ENCODE assay signal across 20 mouse cellular contexts in genomic region chr2:143709979-143710378, GRCm38 (mm10).
DNase-seq lines count a peak whose midpoint lies in the region; ATAC-seq and TF ChIP-seq lines count a peak whose summit lies in the region.
"Had no signal": no experiment of that assay in that cellular context is flagged by ENCODE, and none has a peak within 500 bp of the region (broad histone marks: within the 10 kb centered on the region; RNA-seq: fewer than 3 reads in every experiment).

No protein-coding gene starts in this region.

- H3K4me3 ChIP-seq in heart, adult 2 months: no peak overlapping the region
- H3K4me3 ChIP-seq in left cerebral cortex, adult 2 months: no peak overlapping the region
- no peak overlapping the region for H3K4me3 ChIP-seq in limb, embryonic 15.5 days
- no peak overlapping the region for H3K4me3 ChIP-seq in midbrain, embryonic 15.5 days
- H3K4me3 ChIP-seq: embryonic facial prominence, embryonic 10.5 days; embryonic facial prominence, embryonic 12.5 days; forebrain, embryonic 13.5 days; forebrain, embryonic 15.5 days had no signal

- H3K36me3 ChIP-seq in heart, adult 2 months (ENCODE audit: control insufficient read depth, insufficient read depth, low read length): no peaks in the 10 kb centered on the region
- no peaks in the 10 kb centered on the region for H3K36me3 ChIP-seq in limb, embryonic 15.5 days
- no peaks in the 10 kb centered on the region for H3K36me3 ChIP-seq in midbrain, embryonic 15.5 days (replicated peaks)
- H3K36me3 ChIP-seq: embryonic facial prominence, embryonic 10.5 days; embryonic facial prominence, embryonic 12.5 days; forebrain, embryonic 15.5 days; G1E had no signal

- H3K27ac ChIP-seq in heart, adult 2 months: no peak overlapping the region
- peak overlapping the region; percentile 59; the same call in 1 of the 2 replicates for H3K27ac ChIP-seq in left cerebral cortex, adult 2 months
- H3K27ac ChIP-seq in limb, embryonic 15.5 days: 0 out of 2 replicates have a peak overlapping the region, but pooled peaks have one; percentile 22
- H3K27ac ChIP-seq in midbrain, embryonic 15.5 days: no peak overlapping the region
- H3K27ac ChIP-seq: embryonic facial prominence, embryonic 10.5 days; embryonic facial prominence, embryonic 12.5 days; forebrain, embryonic 13.5 days; forebrain, embryonic 15.5 days had no signal

- no peak overlapping the region for H3K4me2 ChIP-seq in limb, embryonic 15.5 days
- no peak overlapping the region for H3K4me2 ChIP-seq in midbrain, embryonic 15.5 days
- H3K4me2 ChIP-seq: embryonic facial prominence, embryonic 12.5 days; forebrain, embryonic 13.5 days; forebrain, embryonic 15.5 days had no signal

- ATAC-seq in limb, embryonic 15.5 days (ENCODE audit: insufficient number of reproducible peaks, low FRiP score, low TSS enrichment, low read depth): 0 out of 2 replicates have a peak, but pooled peaks have one; percentile 33
- no peak for ATAC-seq in midbrain, embryonic 15.5 days (replicated peaks)
- ATAC-seq: CD4-positive, CD25-positive, alpha-beta regulatory T cell, adult 4 months; forebrain, embryonic 13.5 days; forebrain, embryonic 15.5 days had no signal

- H3K27me3 ChIP-seq in heart, adult 2 months (ENCODE audit: control insufficient read depth, insufficient read depth, low read length): no peaks in the 10 kb centered on the region
- H3K27me3 ChIP-seq in limb, embryonic 15.5 days: no peaks in the 10 kb centered on the region
- no peaks in the 10 kb centered on the region for H3K27me3 ChIP-seq in midbrain, embryonic 15.5 days (replicated peaks)
- H3K27me3 ChIP-seq: embryonic facial prominence, embryonic 12.5 days; forebrain, embryonic 13.5 days; forebrain, embryonic 15.5 days had no signal

- no peak overlapping the region for H3K9ac ChIP-seq in heart, adult 2 months (ENCODE audit: low read depth, low read length)
- H3K9ac ChIP-seq in limb, embryonic 15.5 days: no peak overlapping the region
- no peak overlapping the region for H3K9ac ChIP-seq in midbrain, embryonic 15.5 days
- H3K9ac ChIP-seq: embryonic facial prominence, embryonic 12.5 days; forebrain, embryonic 13.5 days; forebrain, embryonic 15.5 days had no signal

- no peak for TF ChIP-seq CTCF in heart, adult 2 months (IDR thresholded peaks at IDR 0.05)
- no peak for TF ChIP-seq CTCF in left cerebral cortex, adult 2 months (IDR thresholded peaks at IDR 0.05)

- H3K79me2 ChIP-seq in heart, adult 2 months (replicated peaks; ENCODE audit: control insufficient read depth, insufficient read depth, low read length): no peaks in the 10 kb centered on the region

- 68% methylated on average over 2 of the region's 2 CpGs for WGBS in heart, adult 2 months
- WGBS in limb, embryonic 15.5 days: 37% methylated on average over 2 of the region's 2 CpGs
- WGBS in midbrain, embryonic 15.5 days: 83% methylated on average over 2 of the region's 2 CpGs

- no peak for TF ChIP-seq POLR2A in heart, adult 2 months (IDR thresholded peaks at IDR 0.05; ENCODE audit: insufficient read depth, low read depth, low read length)

- intact Hi-C loops in heart, adult 2 months (cut with DNase I): no loop called here
- intact Hi-C loops in left cerebral cortex, adult 2 months (cut with DNase I): loop anchor here (5.0 to 10.0 kb wide), 2 partner anchors 163 to 595 kb away; partner anchors contain the start of gene Pcsk2
- intact Hi-C loops in left cerebral cortex, postnatal 10 days (cut with DNase I): no loop called here

- TF ChIP-seq EP300 in heart, adult 2 months (IDR thresholded peaks at IDR 0.05; ENCODE audit: insufficient read depth, low read depth, low read length): no peak

- H3K4me1 ChIP-seq in heart, adult 2 months (ENCODE audit: control insufficient read depth, insufficient read depth, low read length): no peaks in the 10 kb centered on the region
- no peaks in the 10 kb centered on the region for H3K4me1 ChIP-seq in limb, embryonic 15.5 days
- no peaks in the 10 kb centered on the region for H3K4me1 ChIP-seq in midbrain, embryonic 15.5 days
- H3K4me1 ChIP-seq: embryonic facial prominence, embryonic 10.5 days; embryonic facial prominence, embryonic 12.5 days; forebrain, embryonic 13.5 days; forebrain, embryonic 15.5 days had no signal

- H3K9me3 ChIP-seq in limb, embryonic 15.5 days: no peaks in the 10 kb centered on the region
- H3K9me3 ChIP-seq in midbrain, embryonic 15.5 days: no peaks in the 10 kb centered on the region
- H3K9me3 ChIP-seq: embryonic facial prominence, embryonic 10.5 days; embryonic facial prominence, embryonic 12.5 days; forebrain, embryonic 13.5 days; forebrain, embryonic 15.5 days had no signal

- peak; percentile 2 for DNase-seq in heart, adult 11 months
- DNase-seq in heart, adult 2 months: no peak
- DNase-seq in left cerebral cortex, adult 2 months (ENCODE audit: extremely low spot score in 1 of 2, low spot score in 2 of 2): no peak
- DNase-seq in left cerebral cortex, postnatal 10 days (ENCODE audit: extremely low spot score in 1 of 2, low spot score in 2 of 2): no peak
- DNase-seq in brain, adult 2 months (ENCODE audit: low read depth, low spot score): peak; percentile 46
- no peak for DNase-seq in MN1 (ENCODE audit: low spot score)
- DNase-seq: adrenal gland, adult 2 months; adrenal gland, postnatal 10 days; adrenal gland, postnatal 25 days; B cell, adult 2 months; cerebellum, adult 11-12 months; cerebellum, postnatal 25 days had no signal

Comparison
In these comparisons a context has a peak if more than half of its experiments do, and no peak if none do; other contexts are left out.
1. DNase-seq: peak in heart, adult 11 months (single experiment) and brain, adult 2 months (single experiment); none in heart, adult 2 months (0 of 2), left cerebral cortex, adult 2 months (0 of 2), left cerebral cortex, postnatal 10 days (0 of 2) and MN1 (single experiment).
2. H3K27ac ChIP-seq: peak in left cerebral cortex, adult 2 months (single experiment) and limb, embryonic 15.5 days (single experiment); none in heart, adult 2 months (single experiment) and midbrain, embryonic 15.5 days (single experiment).